Mouse (Mus musculus) heart, embryonic 14.5 days (tissue): ENCODE measurements around the gene Armh2. TPM values are rescaled to one million over a fixed set of nuclear protein-coding genes. Genes with fewer than 3 reads are reported as not detected.
"Not testable (repeated sequence)": the region's sequence is repeated elsewhere in the genome, so short reads cannot be mapped to it uniquely, and the experiment has no call there.

Experiments used
- ATAC-seq: fragments of 200-750 bp; cut with Nextera tagmentation; 2 replicates; pipeline ENCODE4 v1.8.0; 2017; ENCODE audit warnings: low read depth, moderate TSS enrichment; ENCODE audit not compliant: insufficient number of reproducible peaks, insufficient read depth, low FRiP score
- H3K27ac ChIP-seq, 2 experiments: fragments of 200-500 bp in 1 of 2; fragments of 300-500 bp in 1 of 2; sonication (generic) in 1 of 2; replicated peaks in 1 of 2; 2 replicates each; pipeline ENCODE4 v1.5.1; 2012 to 2014; ENCODE audit warnings: low read depth in 2 of 2, low read length in 2 of 2, control low read depth in 1 of 2, mild to moderate bottlenecking in 1 of 2, mixed read lengths in 1 of 2; ENCODE audit not compliant: control insufficient read depth in 1 of 2, insufficient read depth in 1 of 2
- H3K27me3 ChIP-seq: fragments of 300-500 bp; sonication (generic); 2 replicates; pipeline ENCODE4 v1.6.1; 2014; ENCODE audit warnings: mild to moderate bottlenecking, low read length, control low read depth; ENCODE audit not compliant: control insufficient read depth, insufficient read depth
- H3K36me3 ChIP-seq: fragments of 300-500 bp; sonication (generic); 2 replicates; pipeline ENCODE4 v1.6.1; 2014; ENCODE audit warnings: mild to moderate bottlenecking, control low read depth, low read length, mixed read lengths; ENCODE audit not compliant: control insufficient read depth, insufficient read depth
- H3K4me1 ChIP-seq, 2 experiments: fragments of 200-500 bp in 1 of 2; fragments of 300-500 bp in 1 of 2; sonication (generic) in 1 of 2; 2 replicates each; pipeline ENCODE4 v1.6.1; 2012 to 2014; ENCODE audit warnings: low read length in 2 of 2, control low read depth in 1 of 2, mixed read lengths in 1 of 2; ENCODE audit not compliant: control insufficient read depth in 2 of 2, insufficient read depth in 2 of 2
- H3K4me2 ChIP-seq: fragments of 300-500 bp; sonication (generic); 2 replicates; pipeline ENCODE4 v1.6.1; 2014; ENCODE audit warnings: mild to moderate bottlenecking, low read length
- H3K4me3 ChIP-seq, 2 experiments: fragments of 200-500 bp in 1 of 2; fragments of 300-500 bp in 1 of 2; sonication (generic) in 1 of 2; 2 replicates each; pipeline ENCODE4 v1.5.1; 2012 to 2014; ENCODE audit warnings: low read length in 2 of 2, mild to moderate bottlenecking in 2 of 2, control low read depth in 1 of 2, low read depth in 1 of 2, moderate library complexity in 1 of 2; ENCODE audit not compliant: control insufficient read depth in 1 of 2, insufficient read depth in 1 of 2
- H3K9ac ChIP-seq: fragments of 300-500 bp; sonication (generic); 2 replicates; pipeline ENCODE4 v1.6.1; 2014; ENCODE audit warnings: mild to moderate bottlenecking, low read length
- H3K9me3 ChIP-seq: fragments of 300-500 bp; sonication (generic); 2 replicates; pipeline ENCODE4 v1.6.1; 2016; ENCODE audit warnings: low read length, control low read depth; ENCODE audit not compliant: control insufficient read depth
- WGBS: fragments of 180-500 bp; shearing (Covaris S2); extraction: QIAGEN DNeasy Blood & Tissue Kit; methylation state at CpG from one replicate; pipeline ENCODE4 v1.1.7; 2014; 5-methylcytosine and 5-hydroxymethylcytosine counted together
- polyA plus RNA-seq: library from polyadenylated mRNA; unstranded; fragments of >200 nt; fragmentation: Nextera tagmentation; extraction: Ambion mirVana; gene quantifications from 2 replicates; pipeline ENCODE4 v1.2.1, GENCODE M21; 2014

Gene Armh2
- polyA plus RNA-seq, 1 experiment from 2014 or later = not detected

- not testable (repeated sequence) for H3K9me3 ChIP-seq, H3K4me1 ChIP-seq, H3K9ac ChIP-seq, H3K36me3 ChIP-seq, H3K4me2 ChIP-seq, H3K4me3 ChIP-seq, H3K27me3 ChIP-seq, ATAC-seq, H3K27ac ChIP-seq
- 93% methylated on average over 10 of the region's 10 CpGs for WGBS
Observed at GRCm38 (mm10) chr13:24771482-24771881, 30.4 kb downstream of the Armh2 start.

- H3K4me3 ChIP-seq = no peak overlapping the region
- no peak overlapping the region for H3K4me2 ChIP-seq
- H3K9ac ChIP-seq = no peak overlapping the region
- no peaks in the 10 kb centered on the region for H3K9me3 ChIP-seq
- H3K36me3 ChIP-seq = no peaks in the 10 kb centered on the region
- 56% methylated on average over 7 of the region's 7 CpGs for WGBS
- H3K4me1 ChIP-seq = no peaks in the 10 kb centered on the region
- ATAC-seq = no peak
- no peaks in the 10 kb centered on the region for H3K27me3 ChIP-seq
- no peak overlapping the region for H3K27ac ChIP-seq
Observed at GRCm38 (mm10) chr13:24776146-24776844, 35.3 kb downstream of the Armh2 start.

GRCm38 (mm10) chr13:24778026-24778425 lies 37.0 kb downstream of the Armh2 start:
- WGBS = 75% methylated on average over 2 of the region's 2 CpGs
- H3K36me3 ChIP-seq = no peaks in the 10 kb centered on the region
- no peak overlapping the region for H3K27ac ChIP-seq
- H3K9me3 ChIP-seq = no peaks in the 10 kb centered on the region
- no peaks in the 10 kb centered on the region for H3K27me3 ChIP-seq
- no peak for ATAC-seq
- H3K4me3 ChIP-seq = no peak overlapping the region
- no peak overlapping the region for H3K4me2 ChIP-seq
- peaks cover 3 to 4% of the 10 kb centered on the region in 2 experiments; a peak in 1 of 4 replicates for H3K4me1 ChIP-seq
- no peak overlapping the region for H3K9ac ChIP-seq

- H3K9ac ChIP-seq = no peak overlapping the region
- no peaks in the 10 kb centered on the region for H3K9me3 ChIP-seq
- no peaks in the 10 kb centered on the region for H3K27me3 ChIP-seq
- no peak overlapping the region for H3K4me2 ChIP-seq
- H3K36me3 ChIP-seq = no peaks in the 10 kb centered on the region
- no peak overlapping the region for H3K27ac ChIP-seq
- 65% methylated on average over 8 of the region's 8 CpGs for WGBS
- peaks cover 3 to 4% of the 10 kb centered on the region in 2 experiments; a peak in 1 of 4 replicates for H3K4me1 ChIP-seq
- no peak for ATAC-seq
- H3K4me3 ChIP-seq = no peak overlapping the region
Observed at GRCm38 (mm10) chr13:24778706-24779380, 37.8 kb downstream of the Armh2 start.

GRCm38 (mm10) chr13:24781916-24782315 lies 40.9 kb downstream of the Armh2 start:
- no peaks in the 10 kb centered on the region for H3K9me3 ChIP-seq
- peaks cover 3 to 4% of the 10 kb centered on the region in 2 experiments; a peak in 1 of 4 replicates for H3K4me1 ChIP-seq
- WGBS = 52% methylated on average over 5 of the region's 5 CpGs
- H3K36me3 ChIP-seq = no peaks in the 10 kb centered on the region
- no peak for ATAC-seq
- H3K27ac ChIP-seq = no peak overlapping the region
- H3K4me3 ChIP-seq = no peak overlapping the region
- no peak overlapping the region for H3K9ac ChIP-seq
- H3K27me3 ChIP-seq = no peaks in the 10 kb centered on the region
- H3K4me2 ChIP-seq = no peak overlapping the region

- Histone ChIP-seq H3K4me1 (peaks cover 3 to 4% of the 10 kb centered on the region in 2 experiments; a peak in 1 of 4 replicates), H3K4me3 (no peak overlapping the region), H3K9ac (no peak overlapping the region), H3K27me3 (no peaks in the 10 kb centered on the region), H3K36me3 (no peaks in the 10 kb centered on the region), H3K9me3 (no peaks in the 10 kb centered on the region), H3K27ac (no peak overlapping the region), H3K4me2 (no peak overlapping the region)
- no peak for ATAC-seq
- 37% methylated on average over 11 of the region's 11 CpGs for WGBS
Observed at GRCm38 (mm10) chr13:24786014-24786490, 45.0 kb downstream of the Armh2 start.

- Histone ChIP-seq H3K4me2 (no peak overlapping the region), H3K27ac (no peak overlapping the region), H3K4me1 (no peaks in the 10 kb centered on the region), H3K9ac (no peak overlapping the region), H3K36me3 (no peaks in the 10 kb centered on the region), H3K9me3 (no peaks in the 10 kb centered on the region), H3K27me3 (no peaks in the 10 kb centered on the region), H3K4me3 (no peak overlapping the region)
- no peak for ATAC-seq
- 79% methylated on average over 5 of the region's 5 CpGs for WGBS
Observed at GRCm38 (mm10) chr13:24787477-24787876, 46.4 kb downstream of the Armh2 start.
